Mouse (Mus musculus): ENCODE data around the gene Wwox. TPM values are rescaled to one million over a fixed set of nuclear protein-coding genes. Genes with fewer than 3 reads are reported as not detected.

The Wwox gene
- polyA plus RNA-seq, 1 experiment from 2014 or later = 10.9 TPM

DNA sequence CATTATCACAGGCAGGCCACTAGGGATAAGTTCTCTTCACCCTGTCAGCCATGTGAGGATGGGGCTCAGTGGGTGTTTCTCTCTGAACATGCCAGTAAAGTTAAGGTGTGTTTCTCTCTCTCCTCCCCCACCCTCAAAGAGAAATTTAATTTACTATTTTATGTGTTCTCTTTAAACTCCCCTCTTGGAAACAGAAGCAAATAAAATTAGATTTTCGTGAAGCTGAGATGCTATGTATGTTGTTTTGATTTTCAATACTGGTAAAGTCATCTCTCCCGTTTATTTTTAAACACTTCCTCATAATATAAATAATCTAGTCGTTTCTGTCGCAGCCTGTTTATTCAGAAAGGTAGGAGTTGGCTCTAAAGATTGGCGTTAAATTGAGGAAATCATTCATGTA is 196.9 kb downstream of the Wwox start:
- Histone ChIP-seq H3K4me1 (ENCODE audit: control insufficient read depth, insufficient read depth, low read length) (peaks cover 8% of the 10 kb centered on the region), H3K9me3 (ENCODE audit: control insufficient read depth, low read length) (no peaks in the 10 kb centered on the region), H3K36me3 (ENCODE audit: control insufficient read depth, insufficient read depth, low read length) (no peaks in the 10 kb centered on the region), H3K27ac (ENCODE audit: low read length) (no peak overlapping the region), H3K27me3 (replicated peaks; ENCODE audit: control insufficient read depth, insufficient read depth, low read length) (no peaks in the 10 kb centered on the region), H3K9ac (ENCODE audit: low read depth, low read length) (no peak overlapping the region), H3K4me3 (ENCODE audit: low read length) (no peak overlapping the region), H3K4me2 (ENCODE audit: low read depth, low read length) (no peak overlapping the region)
- no peak for ATAC-seq
- 45% methylated on average over 5 of the region's 5 CpGs for WGBS

DNA sequence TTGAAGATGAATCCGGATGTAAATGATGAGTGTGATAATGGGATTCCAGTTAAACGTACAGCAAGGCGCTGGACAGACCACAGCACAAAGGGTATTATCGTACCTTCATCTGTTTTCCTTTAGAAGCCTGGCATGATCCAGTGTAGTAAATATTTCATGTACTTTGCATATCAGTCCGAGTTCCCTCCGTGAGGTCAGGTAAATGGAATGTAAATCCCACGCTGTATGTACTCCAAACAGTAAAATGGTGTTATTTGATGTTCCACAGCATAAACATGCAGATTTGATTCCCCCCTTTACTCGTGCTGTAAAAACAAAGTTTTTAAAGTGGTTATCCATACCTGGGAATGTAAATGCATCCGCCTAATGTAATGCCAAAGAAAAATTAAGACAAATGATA is 202.4 kb downstream of the Wwox start:
- no peaks in the 10 kb centered on the region for H3K9me3 ChIP-seq (ENCODE audit: control insufficient read depth, low read length)
- no peaks in the 10 kb centered on the region for H3K36me3 ChIP-seq (ENCODE audit: control insufficient read depth, insufficient read depth, low read length)
- H3K4me1 ChIP-seq (ENCODE audit: control insufficient read depth, insufficient read depth, low read length) = peaks cover 8% of the 10 kb centered on the region; the same call in 1 of the 2 replicates
- no peaks in the 10 kb centered on the region for H3K27me3 ChIP-seq (replicated peaks; ENCODE audit: control insufficient read depth, insufficient read depth, low read length)
- 0 out of 2 replicates have a peak overlapping the region, but pooled peaks have one; percentile 6 for H3K4me2 ChIP-seq (ENCODE audit: low read depth, low read length)
- ATAC-seq = no peak
- H3K9ac ChIP-seq (ENCODE audit: low read depth, low read length) = no peak overlapping the region
- no peak overlapping the region for H3K27ac ChIP-seq (ENCODE audit: low read length)
- WGBS = 48% methylated on average over 9 of the region's 9 CpGs
- no peak overlapping the region for H3K4me3 ChIP-seq (ENCODE audit: low read length)

DNA sequence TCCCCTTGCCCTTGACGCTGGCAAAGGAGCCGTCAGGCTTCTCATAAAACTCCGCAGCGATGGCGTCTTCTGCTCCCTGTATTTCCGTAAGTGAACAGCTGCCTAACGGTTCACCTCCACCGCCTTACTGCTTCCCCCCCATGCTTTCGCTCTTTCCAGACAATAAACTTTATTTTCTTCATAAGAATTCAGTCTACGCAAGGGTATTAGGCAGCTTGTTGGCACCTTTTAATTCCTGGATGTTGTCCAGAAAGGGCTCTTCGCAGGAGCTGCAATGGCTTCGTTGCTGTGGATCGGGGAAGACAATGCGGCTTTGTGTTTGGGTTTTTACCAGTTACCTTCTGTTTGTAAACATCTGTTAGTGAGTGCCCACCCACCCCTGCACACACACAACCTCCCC is 211.3 kb downstream of the Wwox start:
- H3K4me3 ChIP-seq (ENCODE audit: low read length) = no peak overlapping the region
- no peak overlapping the region for H3K27ac ChIP-seq (ENCODE audit: low read length)
- H3K9ac ChIP-seq (ENCODE audit: low read depth, low read length) = no peak overlapping the region
- no peak overlapping the region for H3K4me2 ChIP-seq (ENCODE audit: low read depth, low read length)
- no peak for ATAC-seq
- H3K36me3 ChIP-seq (ENCODE audit: control insufficient read depth, insufficient read depth, low read length) = no peaks in the 10 kb centered on the region
- WGBS = 79% methylated on average over 14 of the region's 14 CpGs
- H3K27me3 ChIP-seq (replicated peaks; ENCODE audit: control insufficient read depth, insufficient read depth, low read length) = no peaks in the 10 kb centered on the region
- H3K4me1 ChIP-seq (ENCODE audit: control insufficient read depth, insufficient read depth, low read length) = no peaks in the 10 kb centered on the region
- no peaks in the 10 kb centered on the region for H3K9me3 ChIP-seq (ENCODE audit: control insufficient read depth, low read length)

DNA sequence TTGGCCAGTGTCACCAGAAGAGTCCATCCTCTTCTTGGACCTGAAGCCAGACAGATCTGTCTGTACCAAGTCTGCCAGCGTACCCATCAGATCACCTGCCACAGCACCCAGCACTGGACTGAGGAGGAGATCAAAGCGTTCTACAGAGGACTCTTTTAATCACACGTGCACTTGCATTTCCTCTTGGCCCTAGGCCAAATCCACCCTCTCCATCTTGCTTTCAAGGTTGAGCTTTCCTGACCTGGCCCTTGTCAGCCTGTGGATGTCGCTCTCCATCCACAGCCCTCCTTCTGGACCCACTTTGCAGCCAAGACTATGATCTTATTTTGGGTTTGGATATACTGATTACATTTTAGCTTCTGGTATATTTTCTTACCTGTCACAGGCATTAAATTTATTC is 218.3 kb downstream of the Wwox start:
- Histone ChIP-seq H3K9ac (ENCODE audit: low read depth, low read length) (no peak overlapping the region), H3K27ac (ENCODE audit: low read length) (no peak overlapping the region), H3K36me3 (ENCODE audit: control insufficient read depth, insufficient read depth, low read length) (no peaks in the 10 kb centered on the region), H3K4me2 (ENCODE audit: low read depth, low read length) (no peak overlapping the region), H3K9me3 (ENCODE audit: control insufficient read depth, low read length) (peaks cover 4% of the 10 kb centered on the region), H3K27me3 (replicated peaks; ENCODE audit: control insufficient read depth, insufficient read depth, low read length) (no peaks in the 10 kb centered on the region), H3K4me1 (ENCODE audit: control insufficient read depth, insufficient read depth, low read length) (peaks cover 9% of the 10 kb centered on the region; the same call in 1 of the 2 replicates), H3K4me3 (ENCODE audit: low read length) (no peak overlapping the region)
- 22% methylated on average over 4 of the region's 4 CpGs for WGBS
- ATAC-seq = peak; percentile 60

DNA sequence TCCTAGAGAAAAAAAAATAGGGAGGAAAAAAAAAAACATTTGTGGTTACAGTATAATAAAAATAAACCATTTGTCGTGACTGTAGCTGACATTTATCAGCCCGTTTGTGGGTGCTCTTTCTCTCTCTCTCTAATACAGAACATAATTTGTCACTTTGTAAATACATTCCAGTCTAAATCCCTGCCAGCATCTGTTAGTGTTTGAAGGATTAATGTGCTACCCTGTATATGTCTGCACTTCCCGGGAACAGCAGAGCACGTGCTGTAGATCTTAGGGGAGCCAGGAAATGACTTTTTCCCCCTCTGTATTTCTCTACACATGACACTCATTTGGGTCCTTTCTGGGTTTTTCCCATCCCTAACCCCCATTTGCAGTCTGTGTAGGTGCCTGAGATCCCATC is 219.0 kb downstream of the Wwox start:
- 40% methylated on average over 4 of the region's 4 CpGs for WGBS
- H3K36me3 ChIP-seq (ENCODE audit: control insufficient read depth, insufficient read depth, low read length) = no peaks in the 10 kb centered on the region
- no peaks in the 10 kb centered on the region for H3K27me3 ChIP-seq (replicated peaks; ENCODE audit: control insufficient read depth, insufficient read depth, low read length)
- 0 out of 2 replicates have a peak overlapping the region, but pooled peaks have one; percentile 7 for H3K27ac ChIP-seq (ENCODE audit: low read length)
- H3K9me3 ChIP-seq (ENCODE audit: control insufficient read depth, low read length) = peaks cover 4% of the 10 kb centered on the region
- peaks cover 9% of the 10 kb centered on the region; the same call in 1 of the 2 replicates for H3K4me1 ChIP-seq (ENCODE audit: control insufficient read depth, insufficient read depth, low read length)
- peak; percentile 60 for ATAC-seq
- no peak overlapping the region for H3K4me3 ChIP-seq (ENCODE audit: low read length)
- no peak overlapping the region for H3K4me2 ChIP-seq (ENCODE audit: low read depth, low read length)
- no peak overlapping the region for H3K9ac ChIP-seq (ENCODE audit: low read depth, low read length)

DNA sequence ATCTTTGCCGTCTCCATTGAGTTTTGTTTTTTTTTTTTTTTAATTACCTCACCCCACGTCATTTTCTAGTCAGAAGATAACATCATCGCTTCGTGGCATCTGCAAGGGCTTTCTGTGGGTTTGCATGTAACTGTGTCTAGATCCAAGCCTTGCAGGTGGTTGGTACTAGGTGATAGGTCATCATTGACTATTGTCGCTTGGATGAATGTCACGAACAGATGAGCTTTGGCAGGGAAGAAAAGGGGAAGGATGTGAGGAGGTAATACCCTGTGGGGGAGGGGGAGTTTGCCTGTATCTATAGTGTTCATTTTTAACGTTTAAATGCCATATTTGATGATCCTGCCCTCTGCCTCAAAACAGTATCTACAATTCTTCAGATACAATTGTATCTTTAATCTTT is 223.6 kb downstream of the Wwox start:
- no peak for ATAC-seq
- peaks cover 4% of the 10 kb centered on the region for H3K9me3 ChIP-seq (ENCODE audit: control insufficient read depth, low read length)
- 82% methylated on average over 7 of the region's 7 CpGs for WGBS

DNA sequence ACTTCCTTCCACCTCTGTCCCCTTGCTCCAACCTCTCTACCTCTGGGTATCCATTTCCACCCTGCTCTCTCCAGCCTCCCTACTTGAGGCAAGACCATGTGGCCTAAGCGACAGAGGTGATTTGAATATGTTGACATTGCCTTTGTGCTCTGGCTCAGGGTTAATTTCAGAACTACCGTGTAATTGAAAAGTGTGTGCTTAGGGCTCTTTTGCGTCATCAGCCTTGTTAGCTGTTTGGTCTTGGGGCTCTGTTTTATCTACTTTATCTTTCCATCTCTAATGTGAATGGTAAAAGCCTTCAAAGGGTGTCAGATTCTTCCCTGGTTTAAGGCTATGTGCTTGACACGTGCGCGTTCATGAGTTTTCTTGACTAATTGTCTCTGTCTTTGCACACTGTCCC is 226.1 kb downstream of the Wwox start:
- ATAC-seq = no peak
- Histone ChIP-seq H3K4me2 (ENCODE audit: low read depth, low read length) (no peak overlapping the region), H3K4me3 (ENCODE audit: low read length) (no peak overlapping the region), H3K27me3 (replicated peaks; ENCODE audit: control insufficient read depth, insufficient read depth, low read length) (no peaks in the 10 kb centered on the region), H3K9me3 (ENCODE audit: control insufficient read depth, low read length) (no peaks in the 10 kb centered on the region), H3K4me1 (ENCODE audit: control insufficient read depth, insufficient read depth, low read length) (0 out of 2 replicates have a peak, but pooled peaks cover 5% of the 10 kb centered on the region), H3K36me3 (ENCODE audit: control insufficient read depth, insufficient read depth, low read length) (no peaks in the 10 kb centered on the region), H3K9ac (ENCODE audit: low read depth, low read length) (no peak overlapping the region), H3K27ac (ENCODE audit: low read length) (no peak overlapping the region)
- 76% methylated on average over 6 of the region's 6 CpGs for WGBS

More for the DNA sequence above, 223.6 kb downstream of the Wwox start:
- no peak overlapping the region for H3K27ac ChIP-seq (ENCODE audit: low read length)
- H3K4me3 ChIP-seq (ENCODE audit: low read length) = no peak overlapping the region
- H3K36me3 ChIP-seq (ENCODE audit: control insufficient read depth, insufficient read depth, low read length) = no peaks in the 10 kb centered on the region
- no peak overlapping the region for H3K9ac ChIP-seq (ENCODE audit: low read depth, low read length)
- peaks cover 4% of the 10 kb centered on the region; the same call in 1 of the 2 replicates for H3K4me1 ChIP-seq (ENCODE audit: control insufficient read depth, insufficient read depth, low read length)
- no peaks in the 10 kb centered on the region for H3K27me3 ChIP-seq (replicated peaks; ENCODE audit: control insufficient read depth, insufficient read depth, low read length)
- no peak overlapping the region for H3K4me2 ChIP-seq (ENCODE audit: low read depth, low read length)

DNA sequence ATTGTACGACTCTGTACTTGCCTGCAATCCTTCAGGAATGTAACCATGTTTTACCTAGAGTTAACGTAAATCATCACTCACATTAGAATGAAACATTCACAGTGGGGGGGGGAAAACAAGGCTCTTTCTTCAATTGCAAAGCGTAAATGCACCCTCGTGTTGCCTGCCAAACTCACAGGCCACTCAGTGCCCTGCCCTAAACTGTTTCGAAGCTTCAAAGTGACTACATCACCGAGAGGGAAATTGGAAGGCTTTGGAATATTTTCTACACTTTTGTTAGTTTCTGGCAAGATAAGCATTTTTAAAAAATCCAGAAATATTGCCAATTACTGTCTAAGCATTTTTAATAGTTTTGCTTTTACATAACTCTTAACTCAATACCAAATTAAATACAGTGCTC is 231.3 kb downstream of the Wwox start:
- Histone ChIP-seq H3K4me2 (ENCODE audit: low read depth, low read length) (no peak overlapping the region), H3K36me3 (ENCODE audit: control insufficient read depth, insufficient read depth, low read length) (no peaks in the 10 kb centered on the region), H3K4me3 (ENCODE audit: low read length) (no peak overlapping the region), H3K9me3 (ENCODE audit: control insufficient read depth, low read length) (no peaks in the 10 kb centered on the region), H3K27me3 (replicated peaks; ENCODE audit: control insufficient read depth, insufficient read depth, low read length) (no peaks in the 10 kb centered on the region), H3K9ac (ENCODE audit: low read depth, low read length) (no peak overlapping the region), H3K27ac (ENCODE audit: low read length) (no peak overlapping the region), H3K4me1 (ENCODE audit: control insufficient read depth, insufficient read depth, low read length) (peaks cover 10% of the 10 kb centered on the region; the same call in 1 of the 2 replicates)
- no peak for ATAC-seq
- 56% methylated on average over 6 of the region's 6 CpGs for WGBS

DNA sequence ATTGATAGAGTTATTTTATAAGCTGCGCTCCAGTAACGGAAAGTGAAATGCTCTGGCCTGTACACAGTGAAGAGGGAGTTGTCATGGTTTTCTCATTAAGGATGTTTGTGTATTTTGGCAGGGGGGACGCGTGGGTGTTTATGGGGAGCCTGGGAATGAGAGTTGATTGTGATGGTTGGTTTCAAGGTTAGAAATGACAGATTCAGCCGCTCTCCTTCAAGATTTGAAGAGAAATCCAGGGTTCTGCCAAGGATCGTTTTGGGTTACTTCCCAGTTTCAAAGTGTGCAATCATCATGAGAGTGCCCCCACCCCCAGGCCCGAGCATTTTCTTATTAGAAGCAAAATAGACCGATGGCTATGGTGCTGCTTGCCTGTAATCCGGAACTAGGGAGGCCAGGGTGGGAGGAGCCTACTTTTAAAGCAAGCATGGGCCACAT is 231.8 kb downstream of the Wwox start:
- Histone ChIP-seq H3K4me3 (ENCODE audit: low read length) (no peak overlapping the region), H3K27me3 (replicated peaks; ENCODE audit: control insufficient read depth, insufficient read depth, low read length) (no peaks in the 10 kb centered on the region), H3K4me2 (ENCODE audit: low read depth, low read length) (no peak overlapping the region), H3K9ac (ENCODE audit: low read depth, low read length) (no peak overlapping the region), H3K27ac (ENCODE audit: low read length) (peak overlapping the region; percentile 23; the same call in 1 of the 2 replicates), H3K9me3 (ENCODE audit: control insufficient read depth, low read length) (no peaks in the 10 kb centered on the region), H3K4me1 (ENCODE audit: control insufficient read depth, insufficient read depth, low read length) (peaks cover 10% of the 10 kb centered on the region; the same call in 1 of the 2 replicates), H3K36me3 (ENCODE audit: control insufficient read depth, insufficient read depth, low read length) (no peaks in the 10 kb centered on the region)
- 54% methylated on average over 9 of the region's 9 CpGs for WGBS
- ATAC-seq = peak; percentile 50

DNA sequence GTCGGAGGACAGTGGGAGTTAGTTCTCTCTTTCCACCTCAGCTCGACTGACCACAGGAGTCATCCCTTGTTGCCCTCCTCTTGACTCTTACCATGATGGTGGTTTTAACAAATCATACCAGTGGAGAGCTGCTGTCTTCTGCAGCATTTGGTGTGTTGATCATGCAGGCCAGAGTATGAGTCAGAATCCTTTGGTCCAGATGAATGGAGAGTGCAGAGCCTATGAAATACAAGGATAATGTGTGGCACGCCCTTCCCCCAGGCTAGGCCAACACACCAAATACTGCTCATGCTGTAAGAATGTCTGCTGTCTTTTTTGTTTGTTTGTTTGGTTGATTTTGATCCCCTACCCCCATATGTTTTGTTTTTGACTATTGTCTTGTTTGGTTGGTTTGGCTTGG is 234.0 kb downstream of the Wwox start:
- no peak overlapping the region for H3K9ac ChIP-seq (ENCODE audit: low read depth, low read length)
- ATAC-seq = no peak
- no peaks in the 10 kb centered on the region for H3K36me3 ChIP-seq (ENCODE audit: control insufficient read depth, insufficient read depth, low read length)
- H3K4me1 ChIP-seq (ENCODE audit: control insufficient read depth, insufficient read depth, low read length) = peaks cover 8% of the 10 kb centered on the region; the same call in 1 of the 2 replicates
- H3K27me3 ChIP-seq (replicated peaks; ENCODE audit: control insufficient read depth, insufficient read depth, low read length) = no peaks in the 10 kb centered on the region
- H3K9me3 ChIP-seq (ENCODE audit: control insufficient read depth, low read length) = no peaks in the 10 kb centered on the region
- no peak overlapping the region for H3K4me3 ChIP-seq (ENCODE audit: low read length)
- 90% methylated on average over 3 of the region's 3 CpGs for WGBS
- H3K4me2 ChIP-seq (ENCODE audit: low read depth, low read length) = no peak overlapping the region
- no peak overlapping the region for H3K27ac ChIP-seq (ENCODE audit: low read length)

Measured in intestine, embryonic 16.5 days (tissue).